Comparison of ENCODE assay signal across 18 mouse cellular contexts in genomic region chr14:25360726-25361125, GRCm38 (mm10).
DNase-seq lines count a peak whose midpoint lies in the region; ATAC-seq and TF ChIP-seq lines count a peak whose summit lies in the region.
"Had no signal": no experiment of that assay in that cellular context is flagged by ENCODE, and none has a peak within 500 bp of the region (broad histone marks: within the 10 kb centered on the region; RNA-seq: fewer than 3 reads in every experiment).

No protein-coding gene starts in this region.

- H3K27me3 ChIP-seq in midbrain, embryonic 14.5 days (ENCODE audit: control insufficient read depth, insufficient read depth, low read length) = no peaks in the 10 kb centered on the region
- H3K27me3 ChIP-seq in midbrain, embryonic 16.5 days (ENCODE audit: control insufficient read depth, insufficient read depth, low read depth, low read length) = no peaks in the 10 kb centered on the region
- H3K27me3 ChIP-seq in myocyte (ENCODE audit: control insufficient read depth, insufficient read depth, insufficient read length) = no peaks in the 10 kb centered on the region
- no peaks in the 10 kb centered on the region for H3K27me3 ChIP-seq in intestine, postnatal 0 days (replicated peaks; ENCODE audit: control insufficient read depth, insufficient read depth, low read length)
- H3K27me3 ChIP-seq: forebrain, embryonic 15.5 days; hindbrain, embryonic 12.5 days; stomach, embryonic 15.5 days had no signal

- no peak for ATAC-seq in midbrain, embryonic 14.5 days (ENCODE audit: low FRiP score, low TSS enrichment)
- ATAC-seq in midbrain, embryonic 16.5 days = no peak
- no peak for ATAC-seq in intestine, postnatal 0 days
- ATAC-seq: forebrain, embryonic 15.5 days; lung, postnatal 0 days had no signal

- TF ChIP-seq POLR2A in myocyte (IDR thresholded peaks at IDR 0.05; ENCODE audit: insufficient read length, low read depth) = no peak

- no peak overlapping the region for H3K9ac ChIP-seq in midbrain, embryonic 14.5 days (replicated peaks; ENCODE audit: low read length)
- H3K9ac ChIP-seq in midbrain, embryonic 16.5 days (ENCODE audit: low read depth, low read length) = no peak overlapping the region
- H3K9ac ChIP-seq in intestine, postnatal 0 days (ENCODE audit: low read depth, low read length) = no peak overlapping the region
- H3K9ac ChIP-seq: forebrain, embryonic 15.5 days; hindbrain, embryonic 12.5 days; stomach, embryonic 15.5 days had no signal

- H3K9me3 ChIP-seq in midbrain, embryonic 14.5 days (ENCODE audit: control insufficient read depth, low read length) = no peaks in the 10 kb centered on the region
- H3K9me3 ChIP-seq in midbrain, embryonic 16.5 days (replicated peaks; ENCODE audit: control insufficient read depth, low read length, poor library complexity, severe bottlenecking) = no peaks in the 10 kb centered on the region
- H3K9me3 ChIP-seq in intestine, postnatal 0 days (ENCODE audit: control insufficient read depth) = no peaks in the 10 kb centered on the region
- H3K9me3 ChIP-seq: forebrain, embryonic 15.5 days; heart, embryonic 10.5 days; hindbrain, embryonic 12.5 days; midbrain, embryonic 10.5 days; stomach, embryonic 15.5 days had no signal

- no peak overlapping the region for H3ac ChIP-seq in myocyte (ENCODE audit: control insufficient read depth, insufficient read length)

- no peaks in the 10 kb centered on the region for H3K36me3 ChIP-seq in midbrain, embryonic 14.5 days (ENCODE audit: control insufficient read depth, insufficient read depth, low read length)
- H3K36me3 ChIP-seq in midbrain, embryonic 16.5 days (ENCODE audit: control insufficient read depth, insufficient read depth, low read length) = no peaks in the 10 kb centered on the region
- H3K36me3 ChIP-seq in myocyte (ENCODE audit: control insufficient read depth, insufficient read depth) = no peaks in the 10 kb centered on the region
- no peaks in the 10 kb centered on the region for H3K36me3 ChIP-seq in intestine, postnatal 0 days (ENCODE audit: control insufficient read depth, insufficient read depth)
- H3K36me3 ChIP-seq: forebrain, embryonic 15.5 days; heart, embryonic 10.5 days; hindbrain, embryonic 12.5 days; midbrain, embryonic 10.5 days; stomach, embryonic 15.5 days had no signal

- 85% methylated on average over 9 of the region's 9 CpGs for WGBS in midbrain, embryonic 14.5 days
- 76% methylated on average over 9 of the region's 9 CpGs for WGBS in midbrain, embryonic 16.5 days
- WGBS in intestine, postnatal 0 days = 90% methylated on average over 9 of the region's 9 CpGs

- DNase-seq in gastrocnemius, adult 2 months = no peak
- no peak for DNase-seq in gastrocnemius, postnatal 14 days
- no peak for DNase-seq in midbrain, embryonic 14.5 days
- DNase-seq in brain, adult 2 months (ENCODE audit: low read depth, low spot score) = peak; percentile 72
- DNase-seq: adrenal gland, postnatal 10 days; cerebellum, adult 9-10 months; kidney, adult 2 months; left cerebral cortex, postnatal 4 days had no signal

- H3K4me2 ChIP-seq in midbrain, embryonic 14.5 days (ENCODE audit: low read length) = no peak overlapping the region
- H3K4me2 ChIP-seq in midbrain, embryonic 16.5 days (ENCODE audit: low read length) = no peak overlapping the region
- peak overlapping the region; percentile 31 for H3K4me2 ChIP-seq in myocyte (ENCODE audit: low read depth)
- H3K4me2 ChIP-seq in intestine, postnatal 0 days (replicated peaks; ENCODE audit: low read depth) = no peak overlapping the region
- H3K4me2 ChIP-seq: forebrain, embryonic 15.5 days; hindbrain, embryonic 12.5 days; stomach, embryonic 15.5 days had no signal

- intact Hi-C loops in gastrocnemius, adult 2 months (cut with DNase I) = no loop called here
- intact Hi-C loops in gastrocnemius, postnatal 14 days (cut with DNase I; ENCODE audit: low total_unique reads) = no loop called here

- H3K79me2 ChIP-seq in myocyte (ENCODE audit: control insufficient read depth, insufficient read depth) = no peaks in the 10 kb centered on the region

- H3K4me3 ChIP-seq in gastrocnemius, adult 2 months = no peak overlapping the region
- no peak overlapping the region for H3K4me3 ChIP-seq in midbrain, embryonic 14.5 days (replicated peaks; ENCODE audit: low read depth, low read length)
- no peak overlapping the region for H3K4me3 ChIP-seq in midbrain, embryonic 16.5 days (ENCODE audit: low read depth, low read length)
- H3K4me3 ChIP-seq in myocyte = no peak overlapping the region
- H3K4me3 ChIP-seq in intestine, postnatal 0 days (ENCODE audit: low read depth, low read length) = no peak overlapping the region
- H3K4me3 ChIP-seq: forebrain, embryonic 15.5 days; heart, embryonic 10.5 days; hindbrain, embryonic 12.5 days; midbrain, embryonic 10.5 days; stomach, embryonic 15.5 days had no signal

- no peak for TF ChIP-seq CTCF in gastrocnemius, adult 2 months (IDR thresholded peaks at IDR 0.05)
- no peak for TF ChIP-seq CTCF in intestine, postnatal 0 days (IDR thresholded peaks at IDR 0.05; ENCODE audit: low read depth)

- H3K4me1 ChIP-seq in midbrain, embryonic 14.5 days (ENCODE audit: control insufficient read depth, insufficient read depth, low read length) = peaks cover 10% of the 10 kb centered on the region; the same call in 1 of the 2 replicates
- H3K4me1 ChIP-seq in midbrain, embryonic 16.5 days (ENCODE audit: control insufficient read depth, insufficient read depth, low read length) = peaks cover 4% of the 10 kb centered on the region; the same call in 1 of the 2 replicates
- no peaks in the 10 kb centered on the region for H3K4me1 ChIP-seq in intestine, postnatal 0 days (replicated peaks; ENCODE audit: control insufficient read depth, insufficient read depth, low read length)

- H3K27ac ChIP-seq in gastrocnemius, adult 2 months = peak overlapping the region; percentile 57; the same call in 1 of the 2 replicates
- H3K27ac ChIP-seq in midbrain, embryonic 14.5 days (replicated peaks; ENCODE audit: low read depth, low read length) = 0 out of 2 replicates have a peak overlapping the region, but pooled peaks have one; percentile 13
- H3K27ac ChIP-seq in midbrain, embryonic 16.5 days (ENCODE audit: low read length) = no peak overlapping the region
- H3K27ac ChIP-seq in intestine, postnatal 0 days (ENCODE audit: low read depth, low read length) = no peak overlapping the region
- H3K27ac ChIP-seq: forebrain, embryonic 15.5 days; hindbrain, embryonic 12.5 days; kidney, postnatal 0 days; midbrain, embryonic 10.5 days had no signal

TF ChIP-seq in myocyte, 11 proteins besides CTCF, POLR2A, EP300 and RAD21:
- TF ChIP-seq POLR2AphosphoS2 (IDR thresholded peaks at IDR 0.05; ENCODE audit: insufficient read length, low read depth) (no peak), E2F4 (IDR thresholded peaks at IDR 0.05; ENCODE audit: insufficient read depth) (no peak), MYOD1 (IDR thresholded peaks at IDR 0.05; ENCODE audit: control insufficient read depth in 1 of 3, insufficient read length in 2 of 3, low read depth in 2 of 3) (peak in 2 of 3 experiments; percentile 33 to 61), MAX (IDR thresholded peaks at IDR 0.05; ENCODE audit: low read depth) (no peak), TCF12 (IDR thresholded peaks at IDR 0.05; ENCODE audit: insufficient read depth, poor library complexity, severe bottlenecking) (no peak)

Comparison
In these comparisons a context has a peak if more than half of its experiments do, and no peak if none do; other contexts are left out.
1. H3K27ac ChIP-seq: peak in gastrocnemius, adult 2 months (single experiment) and midbrain, embryonic 14.5 days (single experiment); none in midbrain, embryonic 16.5 days (single experiment) and intestine, postnatal 0 days (single experiment).